Mouse (Mus musculus) heart, adult 2 months (tissue): ENCODE data around the gene Gm17190.

Source experiments
- CTCF ChIP-seq: fragments of 200-600 bp; IDR thresholded peaks from 2 replicates; pipeline ENCODE4 v1.8.1; 2022; ENCODE audit warnings: antibody characterized with exemption, mild to moderate bottlenecking, moderate library complexity
- EP300 ChIP-seq: fragments of 200-500 bp; IDR thresholded peaks from 2 replicates; pipeline ENCODE4 v1.6.1; 2011; ENCODE audit warnings: low read depth, low read length, control low read depth; ENCODE audit not compliant: insufficient read depth

GRCm38 (mm10) chr13:96106367-96106766, 24.5 kb downstream of the Gm17190 start:
- TF ChIP-seq CTCF (no peak), EP300 (no peak)
